Mouse (Mus musculus) midbrain, postnatal 0 days (tissue): ENCODE data around the gene Ovca2. TPM values are rescaled to one million over a fixed set of nuclear protein-coding genes. Genes with fewer than 3 reads are reported as not detected.

Source experiments
- ATAC-seq: fragments of 200-750 bp; cut with Nextera tagmentation; 2 replicates; pipeline ENCODE4 v1.8.0; 2017; ENCODE audit warnings: moderate number of reproducible peaks, mild to moderate bottlenecking, moderate TSS enrichment, moderate library complexity; ENCODE audit not compliant: low FRiP score
- DNase-seq: peaks from one replicate; pipeline ENCODE4 v3.0.0-alpha.2; 2015; ENCODE audit warnings: low spot score
- H3K27ac ChIP-seq: fragments of 300-500 bp; sonication (generic); 2 replicates; pipeline ENCODE4 v1.5.1; 2014; ENCODE audit warnings: low read depth, mild to moderate bottlenecking, low read length, mixed read lengths
- H3K27me3 ChIP-seq: fragments of 300-500 bp; sonication (generic); 2 replicates; pipeline ENCODE4 v1.6.1; 2014; ENCODE audit warnings: low read length, control low read depth, mixed read lengths; ENCODE audit not compliant: insufficient read depth
- H3K36me3 ChIP-seq: fragments of 300-500 bp; sonication (generic); 2 replicates; pipeline ENCODE4 v1.6.1; 2014; ENCODE audit warnings: low read length, control low read depth, mixed read lengths; ENCODE audit not compliant: insufficient read depth
- H3K4me1 ChIP-seq: fragments of 300-500 bp; sonication (generic); 2 replicates; pipeline ENCODE4 v1.6.1; 2014; ENCODE audit warnings: mild to moderate bottlenecking, control low read depth, antibody characterized with exemption, low read length, mixed read lengths; ENCODE audit not compliant: insufficient read depth
- H3K4me2 ChIP-seq: fragments of 300-500 bp; sonication (generic); 2 replicates; pipeline ENCODE4 v1.6.1; 2014; ENCODE audit warnings: low read depth, mild to moderate bottlenecking, low read length, mixed read lengths; ENCODE audit not compliant: poor library complexity, severe bottlenecking
- H3K4me3 ChIP-seq: fragments of 300-500 bp; sonication (generic); 2 replicates; pipeline ENCODE4 v1.5.1; 2014; ENCODE audit warnings: low read depth, mild to moderate bottlenecking, low read length, moderate library complexity
- H3K9ac ChIP-seq: fragments of 300-500 bp; sonication (generic); replicated peaks from 2 replicates; pipeline ENCODE4 v1.6.1; 2014; ENCODE audit warnings: mild to moderate bottlenecking, low read length, moderate library complexity, mixed read lengths; ENCODE audit not compliant: poor library complexity, severe bottlenecking
- H3K9me3 ChIP-seq: fragments of 300-500 bp; sonication (generic); 2 replicates; pipeline ENCODE4 v1.6.1; 2016; ENCODE audit warnings: low read length, control low read depth
- CTCF ChIP-seq: IDR thresholded peaks from 2 replicates; pipeline ENCODE4 v1.5.1; 2016; ENCODE audit warnings: antibody characterized with exemption, mild to moderate bottlenecking
- WGBS: fragments of 180-500 bp; shearing (Covaris S2); extraction: QIAGEN DNeasy Blood & Tissue Kit; methylation state at CpG from one replicate; pipeline ENCODE4 v1.1.7; 2014; 5-methylcytosine and 5-hydroxymethylcytosine counted together
- polyA plus RNA-seq: library from polyadenylated mRNA; unstranded; fragments of >200 nt; fragmentation: Nextera tagmentation; extraction: Ambion mirVana; gene quantifications from 2 replicates; pipeline ENCODE4 v1.2.1, GENCODE M21; 2015
- total RNA-seq: library from RNA; depleted of rRNA; stranded (reverse); fragments of >200 nt; gene quantifications from 2 replicates; pipeline ENCODE4 v1.2.3, GENCODE M21; 2014; rRNA removed

Ovca2 gene
- total RNA-seq = 14.2 and 26.0 TPM in 2 replicates
- polyA plus RNA-seq = 10.4 and 12.7 TPM in 2 replicates

DNA sequence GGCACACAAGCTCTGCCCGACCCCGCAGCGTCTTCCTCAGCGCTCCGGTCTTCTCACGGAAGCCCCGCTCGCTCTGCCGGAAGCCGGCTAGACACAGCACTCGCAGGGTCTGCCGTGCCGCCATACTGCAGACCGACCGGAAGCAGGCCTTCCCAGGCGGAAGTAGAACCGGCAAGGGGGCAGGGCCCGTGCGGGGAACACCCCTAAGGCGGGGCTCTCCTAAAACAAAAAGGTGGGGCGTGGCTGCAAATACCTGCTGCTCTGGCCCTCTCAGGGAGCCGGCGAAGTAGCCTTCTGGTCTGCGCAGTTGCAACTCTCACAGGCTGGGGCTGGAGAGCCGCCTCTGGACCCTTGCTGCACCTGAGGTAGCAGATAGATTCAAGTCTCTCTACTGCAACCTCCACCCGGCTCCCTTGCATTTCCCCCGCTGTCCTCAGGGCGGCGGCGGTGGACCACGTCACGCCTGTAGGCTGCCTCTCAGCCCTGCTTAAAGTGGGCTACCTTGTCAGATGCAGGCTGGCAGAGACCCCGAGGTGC lies at the start of gene Ovca2:
Gene Ovca2 (minus strand): TSS at position 164 of the 537 bp plus-strand sequence.
- H3K9ac ChIP-seq = peak within 1 kb of the TSS; percentile 78
- no peaks in the 10 kb centered on the region for H3K27me3 ChIP-seq
- no peaks in the 10 kb centered on the region for H3K9me3 ChIP-seq
- H3K27ac ChIP-seq = peak within 1 kb of the TSS; percentile 71
- H3K4me1 ChIP-seq = 0 out of 2 replicates have a peak, but pooled peaks cover 3% of the 10 kb centered on the region
- peak within 1 kb of the TSS; percentile 71 for H3K4me3 ChIP-seq
- peak within 1 kb of the TSS; percentile 93 for H3K4me2 ChIP-seq
- 0% methylated on average over 33 of the region's 33 CpGs for WGBS
- ATAC-seq (peak; percentile 92), DNase-seq (peak; percentile 96)
- peaks cover 32% of the 10 kb centered on the region for H3K36me3 ChIP-seq
- TF ChIP-seq CTCF = peak; percentile 95

DNA sequence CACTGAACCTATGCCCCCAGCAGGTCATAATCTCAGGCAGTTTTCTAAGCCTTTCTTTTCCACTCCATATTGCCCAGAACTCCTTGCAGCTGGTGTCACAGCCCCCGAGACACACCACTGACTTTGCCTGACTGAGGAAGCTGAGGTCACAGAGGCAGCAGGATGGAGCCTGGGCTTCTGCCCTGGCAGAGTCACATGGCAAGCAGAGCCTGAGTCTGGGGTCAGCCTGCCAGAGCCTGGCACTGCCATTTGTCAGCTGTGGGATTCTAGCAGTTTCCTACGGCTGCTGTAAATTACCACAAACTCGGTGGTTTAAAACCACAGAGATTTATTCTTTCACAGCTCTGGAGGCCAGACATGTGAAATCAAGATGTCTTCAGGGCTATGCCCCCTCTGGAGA lies 49.0 kb upstream of the Ovca2 start:
- no peaks in the 10 kb centered on the region for H3K4me1 ChIP-seq
- WGBS = 61% methylated on average over 3 of the region's 3 CpGs
- H3K4me3 ChIP-seq = no peak overlapping the region
- no peak overlapping the region for H3K4me2 ChIP-seq
- H3K36me3 ChIP-seq = no peaks in the 10 kb centered on the region
- ATAC-seq (no peak), DNase-seq (no peak)
- no peak for TF ChIP-seq CTCF
- H3K9ac ChIP-seq = no peak overlapping the region
- no peaks in the 10 kb centered on the region for H3K27me3 ChIP-seq
- H3K9me3 ChIP-seq = no peaks in the 10 kb centered on the region
- H3K27ac ChIP-seq = no peak overlapping the region

DNA sequence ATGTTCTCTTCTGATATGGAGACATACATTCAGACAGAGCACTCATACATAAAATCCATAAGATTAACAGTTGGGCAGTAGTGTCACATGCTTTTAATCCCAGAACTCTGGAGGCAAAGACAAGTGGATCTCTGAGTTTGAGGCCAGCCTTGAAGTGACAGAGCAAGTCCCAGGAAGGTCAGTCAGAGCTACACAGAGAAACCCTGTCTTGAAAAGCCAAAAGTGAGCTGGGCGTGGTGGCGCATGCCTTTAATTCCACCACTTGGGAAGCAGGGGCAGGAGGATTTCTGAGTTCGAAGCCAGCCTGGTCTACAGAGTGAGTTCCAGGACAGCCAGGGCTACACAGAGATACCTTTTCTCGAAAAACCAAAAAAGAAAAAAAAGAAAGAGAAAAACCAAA lies 46.2 kb upstream of the Ovca2 start:
- TF ChIP-seq CTCF = no peak
- Histone ChIP-seq H3K4me1 (no peaks in the 10 kb centered on the region), H3K36me3 (no peaks in the 10 kb centered on the region), H3K27ac (no peak overlapping the region), H3K9ac (no peak overlapping the region), H3K4me3 (no peak overlapping the region), H3K4me2 (no peak overlapping the region), H3K9me3 (no peaks in the 10 kb centered on the region), H3K27me3 (no peaks in the 10 kb centered on the region)
- 87% methylated on average over 4 of the region's 4 CpGs for WGBS
- ATAC-seq = no peak
- DNase-seq = no peak

DNA sequence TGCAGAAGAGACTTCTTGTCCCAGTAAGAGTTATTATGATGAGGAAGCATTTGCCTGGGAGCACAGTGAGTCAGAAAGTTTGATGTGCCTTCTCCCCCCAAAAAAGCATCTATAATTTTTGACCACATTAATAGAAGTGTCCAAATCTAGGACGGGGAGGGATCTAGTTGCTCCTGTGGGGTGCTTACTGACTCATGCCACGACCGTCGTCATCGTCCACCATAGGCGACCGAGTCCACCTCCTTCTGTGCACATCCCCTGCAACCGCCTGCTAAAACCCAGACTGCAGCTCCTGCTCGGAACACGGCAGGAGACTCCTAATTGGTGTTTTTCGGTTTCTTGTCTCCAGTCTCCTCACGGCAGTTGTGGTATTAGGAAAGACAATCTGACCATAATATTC lies 45.4 kb upstream of the Ovca2 start:
- Histone ChIP-seq H3K9me3 (no peaks in the 10 kb centered on the region), H3K4me1 (no peaks in the 10 kb centered on the region), H3K27ac (no peak overlapping the region), H3K4me3 (no peak overlapping the region), H3K36me3 (no peaks in the 10 kb centered on the region), H3K9ac (no peak overlapping the region), H3K4me2 (no peak overlapping the region), H3K27me3 (no peaks in the 10 kb centered on the region)
- no peak for TF ChIP-seq CTCF
- WGBS = 78% methylated on average over 12 of the region's 12 CpGs
- ATAC-seq = no peak
- DNase-seq = no peak

DNA sequence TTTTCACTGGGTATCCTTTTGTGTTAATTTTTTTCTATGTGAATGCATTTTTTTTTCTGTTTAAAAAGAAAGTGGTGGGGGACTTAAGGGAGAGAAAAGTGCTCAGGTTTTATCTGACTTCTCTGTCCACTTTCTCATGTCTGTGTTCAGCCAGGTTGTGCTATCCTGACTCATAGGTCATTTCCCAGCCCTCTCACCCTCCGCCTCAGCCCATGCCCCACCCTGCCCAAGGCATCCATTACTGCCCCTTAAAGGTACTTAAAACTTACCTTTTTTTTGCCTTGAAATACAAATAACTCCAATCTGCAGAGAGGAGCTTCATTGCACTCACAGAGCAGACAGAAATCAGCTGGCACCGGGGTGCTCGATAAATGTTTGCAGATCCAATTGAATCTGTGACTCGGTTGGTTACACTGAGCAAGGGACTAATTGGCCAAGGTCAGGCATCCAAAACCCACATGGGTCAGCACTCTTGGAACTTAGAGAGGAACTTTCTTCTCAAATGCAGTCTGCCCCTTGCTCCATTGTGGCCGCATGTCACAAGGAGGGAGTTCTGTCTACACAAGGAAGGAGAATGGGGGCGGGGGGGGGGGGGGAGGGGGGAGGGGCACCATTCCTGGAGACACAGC lies 42.0 kb upstream of the Ovca2 start:
- no peak overlapping the region for H3K27ac ChIP-seq
- H3K4me3 ChIP-seq = no peak overlapping the region
- ATAC-seq (no peak), DNase-seq (no peak)
- WGBS = 47% methylated on average over 5 of the region's 6 CpGs
- H3K4me2 ChIP-seq = no peak overlapping the region
- H3K4me1 ChIP-seq = peaks cover 6% of the 10 kb centered on the region; the same call in 1 of the 2 replicates
- no peak for TF ChIP-seq CTCF
- H3K9me3 ChIP-seq = no peaks in the 10 kb centered on the region
- no peaks in the 10 kb centered on the region for H3K27me3 ChIP-seq
- 0 out of 2 replicates have a peak overlapping the region, but pooled peaks have one; percentile 8 for H3K9ac ChIP-seq
- no peaks in the 10 kb centered on the region for H3K36me3 ChIP-seq

DNA sequence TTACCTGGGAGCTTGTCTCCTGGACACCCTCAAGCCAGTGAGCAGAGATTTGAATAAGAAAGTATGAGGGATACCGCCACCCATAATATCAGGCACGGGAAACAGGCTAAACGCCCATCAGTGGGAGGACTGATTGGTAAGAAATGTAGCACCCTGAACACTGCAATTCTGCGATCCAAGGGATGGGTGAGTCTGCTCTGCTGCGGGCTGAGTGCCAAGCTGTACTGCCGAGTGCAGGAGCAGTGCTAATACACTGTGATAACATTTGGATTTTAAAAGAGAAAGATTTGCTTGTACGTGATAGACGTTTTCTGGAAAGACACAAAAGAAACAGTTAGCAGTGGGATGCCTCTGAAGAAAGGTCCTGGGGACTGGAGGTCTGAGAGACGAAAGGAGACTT lies 41.5 kb upstream of the Ovca2 start:
- TF ChIP-seq CTCF = no peak
- Histone ChIP-seq H3K4me2 (no peak overlapping the region), H3K36me3 (no peaks in the 10 kb centered on the region), H3K4me1 (peaks cover 9% of the 10 kb centered on the region; the same call in 1 of the 2 replicates), H3K27me3 (no peaks in the 10 kb centered on the region), H3K9me3 (no peaks in the 10 kb centered on the region), H3K9ac (0 out of 2 replicates have a peak overlapping the region, but pooled peaks have one; percentile 8), H3K4me3 (no peak overlapping the region), H3K27ac (peak overlapping the region; percentile 38; the same call in 1 of the 2 replicates)
- ATAC-seq = no peak
- WGBS = 26% methylated on average over 9 of the region's 9 CpGs
- DNase-seq = no peak
